Mouse (Mus musculus) MEL (cell line): ENCODE results near the gene Mtss1l. TPM values are rescaled to one million over a fixed set of nuclear protein-coding genes. Genes with fewer than 3 reads are reported as not detected.

Source experiments
- DNase-seq: peaks from one replicate; pipeline ENCODE4 v3.0.0; 2011; ENCODE audit warnings: low read depth, low spot score
- H3K27ac ChIP-seq: 2 replicates; pipeline ENCODE4 v1.5.1; 2012; ENCODE audit warnings: low read depth, mild to moderate bottlenecking, control low read depth, low read length, moderate library complexity; ENCODE audit not compliant: control insufficient read depth
- H3K27me3 ChIP-seq, 2 experiments: fragments of 150-350 bp in 1 of 2; sonication (generic) in 1 of 2; 2 replicates each; pipeline ENCODE4 v1.6.1; 2012; ENCODE audit warnings: low read length in 2 of 2, mild to moderate bottlenecking in 2 of 2, improper control_type of control experiment in 1 of 2, moderate library complexity in 1 of 2; ENCODE audit not compliant: insufficient read depth in 2 of 2, control insufficient read depth in 1 of 2
- H3K36me3 ChIP-seq, 2 experiments: 2 replicates each; pipeline ENCODE4 v1.6.1; 2012 to 2014; ENCODE audit warnings: low read length in 2 of 2, improper control_type of control experiment in 1 of 2, inconsistent platforms in 1 of 2, mild to moderate bottlenecking in 1 of 2; ENCODE audit not compliant: insufficient read depth in 2 of 2, control insufficient read depth in 1 of 2
- H3K4me1 ChIP-seq, 2 experiments: fragments of 150-350 bp in 1 of 2; sonication (generic) in 1 of 2; 2 replicates each; pipeline ENCODE4 v1.6.1; 2012; ENCODE audit warnings: low read length in 2 of 2, improper control_type of control experiment in 1 of 2, mild to moderate bottlenecking in 1 of 2; ENCODE audit not compliant: insufficient read depth in 2 of 2, control insufficient read depth in 1 of 2
- H3K4me3 ChIP-seq, 2 experiments: fragments of 150-350 bp in 1 of 2; sonication (generic) in 1 of 2; 2 replicates each; pipeline ENCODE4 v1.5.1; 2012; ENCODE audit warnings: low read depth in 2 of 2, low read length in 2 of 2, mild to moderate bottlenecking in 2 of 2, moderate library complexity in 2 of 2, control low read depth in 1 of 2, improper control_type of control experiment in 1 of 2; ENCODE audit not compliant: control insufficient read depth in 1 of 2, insufficient read depth in 1 of 2
- H3K79me2 ChIP-seq: 2 replicates; pipeline ENCODE4 v1.6.1; 2012; ENCODE audit warnings: mild to moderate bottlenecking, low read length, moderate library complexity; ENCODE audit not compliant: control insufficient read depth, poor library complexity, insufficient read depth
- H3K9ac ChIP-seq: 2 replicates; pipeline ENCODE4 v1.6.1; 2012; ENCODE audit warnings: low read depth, mild to moderate bottlenecking, control low read depth, low read length, moderate library complexity; ENCODE audit not compliant: control insufficient read depth, poor library complexity, severe bottlenecking
- H3K9me3 ChIP-seq: fragments of 150-350 bp; sonication (generic); replicated peaks from 2 replicates; pipeline ENCODE4 v1.6.1; 2012; ENCODE audit warnings: mild to moderate bottlenecking, low read length, improper control_type of control experiment, moderate library complexity; ENCODE audit not compliant: insufficient read depth
- BHLHE40 ChIP-seq: IDR thresholded peaks from 2 replicates; pipeline ENCODE4 v1.6.1; 2012; ENCODE audit warnings: low read depth, mild to moderate bottlenecking, inconsistent platforms, low read length, improper control_type of control experiment, borderline replicate concordance
- E2F4 ChIP-seq: IDR thresholded peaks from 2 replicates; pipeline ENCODE4 v1.6.1; 2011; ENCODE audit warnings: low read depth, low read length, improper control_type of control experiment, borderline replicate concordance
- GATA1 ChIP-seq: IDR thresholded peaks from 2 replicates; pipeline ENCODE4 v1.6.1; 2011; ENCODE audit warnings: low read depth, low read length, improper control_type of control experiment
- KAT2A ChIP-seq: conservative IDR thresholded peaks from 2 replicates; pipeline ENCODE4 v1.6.1; 2012; ENCODE audit warnings: low read depth, low read length, improper control_type of control experiment, inconsistent platforms
- MAX ChIP-seq: IDR thresholded peaks from 2 replicates; pipeline ENCODE4 v1.6.1; 2011; ENCODE audit warnings: low read length, improper control_type of control experiment
- MEF2A ChIP-seq: IDR thresholded peaks from 2 replicates; pipeline ENCODE4 v1.6.1; 2014; ENCODE audit warnings: low read depth, mild to moderate bottlenecking, inconsistent platforms, low read length, improper control_type of control experiment; ENCODE audit not compliant: poor library complexity, insufficient replicate concordance, severe bottlenecking; ENCODE audit errors: extremely low read depth
- MYB ChIP-seq: IDR thresholded peaks from 2 replicates; pipeline ENCODE4 v1.6.1; 2011; ENCODE audit warnings: mild to moderate bottlenecking, low read depth, low read length, improper control_type of control experiment
- NELFE ChIP-seq: IDR thresholded peaks from 2 replicates; pipeline ENCODE4 v1.6.1; 2011; ENCODE audit warnings: low read depth, low read length, improper control_type of control experiment
- NRF1 ChIP-seq: IDR thresholded peaks from 2 replicates; pipeline ENCODE4 v1.6.1; 2014; ENCODE audit warnings: low read depth, mild to moderate bottlenecking, inconsistent platforms, low read length, improper control_type of control experiment, moderate library complexity; ENCODE audit not compliant: poor library complexity, insufficient read depth, severe bottlenecking
- POLR2A ChIP-seq, 2 experiments: IDR thresholded peaks; 2 replicates each; pipeline ENCODE4 v1.6.1; 2011 to 2012; ENCODE audit warnings: low read length in 2 of 2, mild to moderate bottlenecking in 2 of 2, control low read depth in 1 of 2, improper control_type of control experiment in 1 of 2, low read depth in 1 of 2, moderate library complexity in 1 of 2; ENCODE audit not compliant: control insufficient read depth in 1 of 2, insufficient read depth in 1 of 2, poor library complexity in 1 of 2
- POLR2AphosphoS2 ChIP-seq: IDR thresholded peaks from 2 replicates; pipeline ENCODE4 v1.6.1; 2011; ENCODE audit warnings: low read length, improper control_type of control experiment
- POLR2AphosphoS5 ChIP-seq: IDR thresholded peaks from 2 replicates; pipeline ENCODE4 v1.6.1; 2012; ENCODE audit warnings: low read depth, borderline replicate concordance, mild to moderate bottlenecking, inconsistent platforms, low read length, moderate library complexity, mixed read lengths
- TBP ChIP-seq: IDR thresholded peaks from 2 replicates; pipeline ENCODE4 v1.8.0; 2011; ENCODE audit warnings: low read depth, low read length, improper control_type of control experiment
- UBTF ChIP-seq: IDR thresholded peaks from 2 replicates; pipeline ENCODE4 v1.6.1; 2012; ENCODE audit warnings: low read depth, mild to moderate bottlenecking, inconsistent platforms, low read length, improper control_type of control experiment, moderate library complexity, borderline replicate concordance; ENCODE audit not compliant: insufficient read depth
- USF1 ChIP-seq: IDR thresholded peaks from 2 replicates; pipeline ENCODE4 v1.6.1; 2014; ENCODE audit warnings: low read depth, mild to moderate bottlenecking, inconsistent platforms, low read length, improper control_type of control experiment, moderate library complexity
- ZKSCAN1 ChIP-seq: IDR thresholded peaks from 2 replicates; pipeline ENCODE4 v1.6.1; 2012; ENCODE audit warnings: low read depth, mild to moderate bottlenecking, inconsistent platforms, low read length, improper control_type of control experiment, moderate library complexity
- ZNF384 ChIP-seq: IDR thresholded peaks from 2 replicates; pipeline ENCODE4 v1.6.1; 2012; ENCODE audit warnings: low read depth, mild to moderate bottlenecking, inconsistent platforms, low read length, improper control_type of control experiment
- polyA plus RNA-seq, 2 experiments: library from polyadenylated mRNA; stranded (reverse) in 1 of 2; unstranded in 1 of 2; fragments of >175 nt in 1 of 2; fragments of >200 nt in 1 of 2; gene quantifications; 2 replicates each; pipeline versions ENCODE4 v1.2.1 to v1.2.4; 2012; ENCODE audit warnings: low replicate concordance in 2 of 2, low read depth in 1 of 2; ENCODE audit not compliant: insufficient read length in 2 of 2, insufficient read depth in 1 of 2, missing spikeins in 1 of 2
- total RNA-seq: library from RNA; depleted of rRNA; stranded (reverse); fragments of 300-350 nt; gene quantifications from 2 replicates; pipeline ENCODE4 v1.2.3, GENCODE M21; 2012

The Mtss1l gene
- total and polyA plus RNA-seq, 3 experiments: 1.2 to 4.3 TPM; not detected in 1

DNA sequence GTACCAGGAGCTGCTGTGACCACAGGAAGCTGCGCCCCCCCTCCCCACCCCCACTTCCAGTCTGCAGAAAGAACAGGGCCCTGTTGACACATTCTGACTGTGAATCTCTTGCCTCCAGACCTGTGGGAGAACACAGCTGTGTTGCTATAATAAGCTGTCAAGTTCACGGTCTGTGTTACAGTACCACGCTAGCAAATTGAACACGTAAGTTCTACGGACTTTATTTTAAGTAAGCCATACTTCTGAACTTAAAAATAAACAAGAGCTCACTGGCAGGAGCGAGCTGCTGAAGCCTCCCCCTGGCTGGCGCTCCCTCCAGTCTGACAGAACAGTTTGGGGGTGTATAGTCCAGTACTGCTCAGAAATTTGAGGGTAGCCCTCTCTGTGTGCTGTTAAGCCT lies 51.2 kb downstream of the Mtss1l start:
- H3K4me3 ChIP-seq: no peak overlapping the region
- no peaks in the 10 kb centered on the region for H3K4me1 ChIP-seq
- no peaks in the 10 kb centered on the region for H3K79me2 ChIP-seq
- no peak overlapping the region for H3K27ac ChIP-seq
- H3K36me3 ChIP-seq: no peaks in the 10 kb centered on the region
- H3K27me3 ChIP-seq: no peaks in the 10 kb centered on the region; a peak in 1 of 4 replicates
- H3K9me3 ChIP-seq: no peaks in the 10 kb centered on the region
- TF ChIP-seq POLR2AphosphoS5 (no peak), UBTF (no peak), TBP (no peak), MEF2A (no peak), ZNF384 (no peak), KAT2A (no peak), POLR2AphosphoS2 (no peak), MYB (no peak), NRF1 (no peak), MAX (no peak), GATA1 (no peak), NELFE (no peak), E2F4 (no peak), BHLHE40 (no peak), USF1 (no peak)
- no peak for DNase-seq
- no peak overlapping the region for H3K9ac ChIP-seq

- H3K27me3 ChIP-seq: no peaks in the 10 kb centered on the region; a peak in 1 of 4 replicates
- no peaks in the 10 kb centered on the region for H3K36me3 ChIP-seq
- H3K9ac ChIP-seq: no peak overlapping the region
- no peak for TF ChIP-seq ZKSCAN1
- TF ChIP-seq GATA1: no peak
- TF ChIP-seq POLR2A (IDR thresholded peaks at IDR 0.05; ENCODE audit: control insufficient read depth in 1 of 2, insufficient read depth in 1 of 2, low read depth in 1 of 2, low read length in 2 of 2, poor library complexity in 1 of 2): no peak
- TF ChIP-seq MAX: no peak
- TF ChIP-seq NRF1: no peak
- TF ChIP-seq MEF2A: no peak
- TF ChIP-seq, all 39 proteins: peak for 0
- no peaks in the 10 kb centered on the region for H3K4me1 ChIP-seq
- H3K27ac ChIP-seq: no peak overlapping the region
- DNase-seq: no peak
- H3K4me3 ChIP-seq: no peak overlapping the region
- H3K9me3 ChIP-seq: no peaks in the 10 kb centered on the region
- no peaks in the 10 kb centered on the region for H3K79me2 ChIP-seq
Observed at GRCm38 (mm10) chr8:110774047-110774446, 52.8 kb downstream of the Mtss1l start.
